Comparison of ENCODE assay signal across 9 mouse cellular contexts in the genomic region with DNA sequence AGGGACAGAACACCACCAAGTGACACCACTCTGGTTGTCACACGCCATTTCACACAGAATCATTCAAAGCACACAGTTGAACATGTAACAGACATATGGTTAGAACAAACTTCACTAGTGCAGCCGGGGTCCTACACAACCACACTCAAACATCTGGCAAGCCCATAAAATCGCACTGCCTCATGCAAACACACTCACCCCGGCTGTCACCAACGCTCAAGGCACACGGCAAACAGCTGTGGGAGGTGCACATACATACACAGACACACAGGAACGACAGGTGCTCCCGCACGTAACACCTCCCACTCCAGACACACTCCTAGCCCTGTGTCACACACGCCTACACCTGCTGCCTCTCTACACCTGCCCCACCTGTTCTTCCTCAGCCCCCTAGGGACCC. TPM values are rescaled to one million over a fixed set of nuclear protein-coding genes. Genes with fewer than 3 reads are reported as not detected.
DNase-seq lines count a peak whose midpoint lies in the region; ATAC-seq and TF ChIP-seq lines count a peak whose summit lies in the region.
"Had no signal": no experiment of that assay in that cellular context is flagged by ENCODE, and none has a peak within 500 bp of the region (broad histone marks: within the 10 kb centered on the region; RNA-seq: fewer than 3 reads in every experiment).

No protein-coding gene starts in this region.

- peak overlapping the region; percentile 87 for H3K4me2 ChIP-seq in heart, embryonic 11.5 days
- peak overlapping the region; percentile 67; the same call in 1 of the 2 replicates for H3K4me2 ChIP-seq in liver, postnatal 0 days (ENCODE audit: low read depth, low read length)

- H3K9ac ChIP-seq in heart, embryonic 11.5 days (ENCODE audit: low read depth, low read length), result no peak overlapping the region
- H3K9ac ChIP-seq in liver, postnatal 0 days (replicated peaks), result no peak overlapping the region

- peaks cover 22% of the 10 kb centered on the region for H3K4me1 ChIP-seq in heart, embryonic 11.5 days (ENCODE audit: control insufficient read depth, insufficient read depth, low read length)
- H3K4me1 ChIP-seq in testis, adult 2 months (ENCODE audit: control insufficient read depth, insufficient read depth, low read length), result peaks cover 2% of the 10 kb centered on the region
- peaks cover 18% of the 10 kb centered on the region for H3K4me1 ChIP-seq in liver, postnatal 0 days (ENCODE audit: insufficient read depth)

- no peak for ATAC-seq in heart, embryonic 11.5 days (replicated peaks; ENCODE audit: insufficient number of reproducible peaks, low FRiP score, low TSS enrichment)
- ATAC-seq in liver, postnatal 0 days, result 0 out of 2 replicates have a peak, but pooled peaks have one; percentile 3
- no peak for ATAC-seq in monocyte, adult 5-6 weeks (replicated peaks; ENCODE audit: insufficient number of reproducible peaks, low FRiP score, low TSS enrichment, poor library complexity, severe bottlenecking)

- intact Hi-C loops in heart, postnatal 25 days (cut with DNase I), result no loop called here

- peaks cover 3% of the 10 kb centered on the region; the same call in 1 of the 2 replicates for H3K36me3 ChIP-seq in heart, embryonic 11.5 days (ENCODE audit: control insufficient read depth, insufficient read depth, low read length)
- no peaks in the 10 kb centered on the region for H3K36me3 ChIP-seq in testis, adult 2 months (ENCODE audit: control insufficient read depth, insufficient read depth, low read length)
- H3K36me3 ChIP-seq in liver, postnatal 0 days (replicated peaks; ENCODE audit: insufficient read depth, low read length), result 0 out of 2 replicates have a peak, but pooled peaks cover 2% of the 10 kb centered on the region

- H3K27ac ChIP-seq in heart, embryonic 11.5 days (ENCODE audit: low read depth, low read length), result no peak overlapping the region
- H3K27ac ChIP-seq in testis, adult 2 months (ENCODE audit: control insufficient read depth, insufficient read depth, low read depth, low read length), result no peak overlapping the region
- no peak overlapping the region for H3K27ac ChIP-seq in liver, postnatal 0 days (ENCODE audit: low read depth)

- WGBS in heart, embryonic 11.5 days (ENCODE audit: insufficient replicate concordance), result 66% methylated on average over 10 of the region's 10 CpGs
- WGBS in liver, postnatal 0 days (ENCODE audit: insufficient replicate concordance), result 69% methylated on average over 10 of the region's 10 CpGs

- no peak for TF ChIP-seq EP300 in liver, postnatal 0 days (IDR thresholded peaks at IDR 0.05; ENCODE audit: low read depth)

- no peak for DNase-seq in heart, postnatal 25 days (ENCODE audit: low spot score)
- no peak for DNase-seq in testis, postnatal 14 days (ENCODE audit: low spot score)
- no peak for DNase-seq in liver, postnatal 0 days
- DNase-seq in thymus, postnatal 36 days, result no peak
- no peak for DNase-seq in cerebellum, adult 18-20 months

- H3K27me3 ChIP-seq in heart, embryonic 11.5 days (ENCODE audit: control insufficient read depth, insufficient read depth, low read length), result peaks cover 28% of the 10 kb centered on the region
- no peaks in the 10 kb centered on the region for H3K27me3 ChIP-seq in testis, adult 2 months (ENCODE audit: control insufficient read depth, insufficient read depth, low read length)
- H3K27me3 ChIP-seq in liver, postnatal 0 days (ENCODE audit: insufficient read depth, low read length), result peaks cover 30% of the 10 kb centered on the region

- peak overlapping the region; percentile 44; the same call in 1 of the 2 replicates for H3K4me3 ChIP-seq in heart, embryonic 11.5 days (ENCODE audit: low read depth, low read length)
- H3K4me3 ChIP-seq in testis, adult 2 months (ENCODE audit: control insufficient read depth, low read depth, low read length), result peak overlapping the region; percentile 59
- no peak overlapping the region for H3K4me3 ChIP-seq in liver, postnatal 0 days (ENCODE audit: low read depth, low read length)

- no peaks in the 10 kb centered on the region for H3K9me3 ChIP-seq in heart, embryonic 11.5 days (replicated peaks; ENCODE audit: control insufficient read depth, low read length)
- H3K9me3 ChIP-seq in liver, postnatal 0 days (ENCODE audit: low read length), result no peaks in the 10 kb centered on the region

- no peak for TF ChIP-seq CTCF in testis, adult 2 months (IDR thresholded peaks at IDR 0.05; ENCODE audit: control insufficient read depth, insufficient read depth, insufficient replicate concordance, low read depth, low read length)
- TF ChIP-seq CTCF in liver, postnatal 0 days (IDR thresholded peaks at IDR 0.05; ENCODE audit: low read depth), result no peak

- TF ChIP-seq POLR2A in testis, adult 2 months (IDR thresholded peaks at IDR 0.05; ENCODE audit: control insufficient read depth, low read depth, low read length), result no peak

RNA-seq across cellular contexts. Expression of a gene that starts 0.7 kb away (rescaled TPM):
- 0.45 and 0.66 TPM in 2 replicates for polyA plus RNA-seq in heart, embryonic 11.5 days (2014; fragmentation: Nextera tagmentation; extraction: Ambion mirVana)
- total RNA-seq in heart, postnatal 25 days (2021), result 100 to 1,000 TPM; 205 to 217 TPM
- 50.1 and 64.9 TPM in 2 replicates for polyA plus RNA-seq in testis, adult 2 months (2012; rRNA removed)
- polyA plus RNA-seq in liver, postnatal 0 days (2015; fragmentation: Nextera tagmentation; extraction: Ambion mirVana), result 0.59 and 0.71 TPM in 2 replicates
- not detected in 3 replicates for total RNA-seq in monocyte, adult 5-6 weeks (2017)
- total RNA-seq: liver, adult 2 months had no signal

RNA-seq across cellular contexts. Expression of a gene that starts 31.5 kb away (rescaled TPM):
- polyA plus RNA-seq in heart, embryonic 11.5 days (2014; fragmentation: Nextera tagmentation; extraction: Ambion mirVana), result 40.2 and 48.3 TPM in 2 replicates
- 10 to 100 TPM; 61.6 to 71.0 TPM for total RNA-seq in heart, postnatal 25 days (2021)
- 52.2 and 56.7 TPM in 2 replicates for polyA plus RNA-seq in testis, adult 2 months (2012; rRNA removed)
- polyA plus RNA-seq in liver, postnatal 0 days (2015; fragmentation: Nextera tagmentation; extraction: Ambion mirVana), result 10.3 and 10.8 TPM in 2 replicates
- 301 to 380 TPM (median 322 TPM) in 3 replicates for total RNA-seq in monocyte, adult 5-6 weeks (2017)

Comparison
In these comparisons a context has a peak if more than half of its experiments do, and no peak if none do; other contexts are left out.
1. RNA of a gene that starts 0.7 kb away (polyA plus RNA-seq): 50.1 to 64.9 TPM in testis, adult 2 months; 0.45 to 0.66 TPM in heart, embryonic 11.5 days and 0.59 to 0.71 TPM in liver, postnatal 0 days; every median in the first group is over 10 times any median in the second.